Mouse (Mus musculus) CH12.LX (cell line): ENCODE measurements around the gene Rptor. TPM values are rescaled to one million over a fixed set of nuclear protein-coding genes. Genes with fewer than 3 reads are reported as not detected.

Source experiments
- DNase-seq: peaks from one replicate; pipeline ENCODE4 v3.0.0-alpha.2; 2013; ENCODE audit errors: extremely low read depth
- H3K27ac ChIP-seq: 2 replicates; pipeline ENCODE4 v1.5.1; 2012; ENCODE audit warnings: low read depth, mild to moderate bottlenecking, control low read depth, moderate library complexity; ENCODE audit not compliant: insufficient read depth
- H3K27me3 ChIP-seq: replicated peaks from 2 replicates; pipeline ENCODE3; 2012; ENCODE audit warnings: inconsistent platforms
- H3K36me3 ChIP-seq, 2 experiments: replicated peaks in 1 of 2; 2 replicates each; pipeline versions ENCODE3 to v1.6.1; 2012; ENCODE audit warnings: inconsistent platforms in 1 of 2, low read length in 1 of 2, mild to moderate bottlenecking in 1 of 2, mixed read lengths in 1 of 2, moderate library complexity in 1 of 2; ENCODE audit not compliant: control insufficient read depth in 1 of 2, insufficient read depth in 1 of 2
- H3K4me1 ChIP-seq, 2 experiments: 2 replicates each; pipeline ENCODE4 v1.6.1; 2012; ENCODE audit warnings: inconsistent platforms in 1 of 2, moderate library complexity in 1 of 2; ENCODE audit not compliant: insufficient read depth in 2 of 2, control insufficient read depth in 1 of 2
- H3K4me2 ChIP-seq: 2 replicates; pipeline ENCODE4 v1.6.1; 2012; ENCODE audit warnings: low read depth, mild to moderate bottlenecking, control low read depth; ENCODE audit not compliant: poor library complexity, insufficient read depth, severe bottlenecking
- H3K4me3 ChIP-seq, 3 experiments: fragments of 150-350 bp in 1 of 3; sonication (generic) in 1 of 3; replicated peaks in 1 of 3; 2 replicates each; pipeline versions ENCODE3 to v1.5.1; 2011 to 2012; ENCODE audit warnings: low read depth in 2 of 3, low read length in 2 of 3, mild to moderate bottlenecking in 2 of 3, moderate library complexity in 2 of 3, control low read depth in 1 of 3, improper control_type of control experiment in 1 of 3, inconsistent platforms in 1 of 3, mixed read lengths in 1 of 3; ENCODE audit not compliant: poor library complexity in 1 of 3
- H3K79me2 ChIP-seq: replicated peaks from 2 replicates; pipeline ENCODE4 v1.6.1; 2012; ENCODE audit warnings: mild to moderate bottlenecking, moderate library complexity; ENCODE audit not compliant: control insufficient read depth, poor library complexity, insufficient read depth, severe bottlenecking; ENCODE audit errors: extremely low read depth
- H3K9ac ChIP-seq: 2 replicates; pipeline ENCODE4 v1.6.1; 2012; ENCODE audit warnings: low read depth, mild to moderate bottlenecking, control low read depth, moderate library complexity; ENCODE audit not compliant: insufficient read depth
- H3K9me3 ChIP-seq: replicated peaks from 2 replicates; pipeline ENCODE3; 2012; ENCODE audit warnings: low read length, inconsistent platforms, mixed read lengths
- E2F4 ChIP-seq: IDR thresholded peaks from 2 replicates; pipeline ENCODE4 v1.6.1; 2011; ENCODE audit warnings: low read depth, low read length, improper control_type of control experiment; ENCODE audit not compliant: insufficient replicate concordance
- ELF1 ChIP-seq: IDR thresholded peaks from 2 replicates; pipeline ENCODE4 v1.6.1; 2014; ENCODE audit warnings: low read depth, mild to moderate bottlenecking, inconsistent platforms, low read length, improper control_type of control experiment
- HCFC1 ChIP-seq: IDR thresholded peaks from 2 replicates; pipeline ENCODE4 v1.6.1; 2012; ENCODE audit warnings: low read depth, mild to moderate bottlenecking, inconsistent platforms, low read length, improper control_type of control experiment
- JUND ChIP-seq: conservative IDR thresholded peaks from 2 replicates; pipeline ENCODE4 v1.6.1; 2011; ENCODE audit warnings: low read depth, low read length, improper control_type of control experiment
- MEF2A ChIP-seq: IDR thresholded peaks from 2 replicates; pipeline ENCODE4 v1.6.1; 2014; ENCODE audit warnings: low read depth, mild to moderate bottlenecking, inconsistent platforms, low read length, improper control_type of control experiment, borderline replicate concordance
- MYC ChIP-seq: IDR thresholded peaks from 2 replicates; pipeline ENCODE4 v1.6.1; 2011; ENCODE audit warnings: low read depth, mild to moderate bottlenecking, improper control_type of control experiment, low read length
- NELFE ChIP-seq: IDR thresholded peaks from 2 replicates; pipeline ENCODE4 v1.6.1; 2011; ENCODE audit warnings: low read depth, low read length, improper control_type of control experiment
- NRF1 ChIP-seq: IDR thresholded peaks from 2 replicates; pipeline ENCODE4 v1.6.1; 2014; ENCODE audit warnings: low read depth, mild to moderate bottlenecking, inconsistent platforms, low read length, improper control_type of control experiment, moderate library complexity
- SMC3 ChIP-seq: IDR thresholded peaks from 2 replicates; pipeline ENCODE4 v1.6.1; 2011; ENCODE audit warnings: low read depth, low read length, improper control_type of control experiment
- TCF12 ChIP-seq: IDR thresholded peaks from 2 replicates; pipeline ENCODE4 v1.6.1; 2014; ENCODE audit warnings: low read depth, mild to moderate bottlenecking, inconsistent platforms, low read length, improper control_type of control experiment
- UBTF ChIP-seq: IDR thresholded peaks from 2 replicates; pipeline ENCODE4 v1.6.1; 2012; ENCODE audit warnings: low read depth, mild to moderate bottlenecking, inconsistent platforms, low read length, improper control_type of control experiment, moderate library complexity
- ZMIZ1 ChIP-seq: IDR thresholded peaks from 2 replicates; pipeline ENCODE4 v1.6.1; 2012; ENCODE audit warnings: low read depth, mild to moderate bottlenecking, inconsistent platforms, low read length, improper control_type of control experiment
- dilution Hi-C: fragments of 300-500 bp; cut with MboI; formaldehyde crosslinking; loops from 2 replicates; pipeline ENCODE4 v1.14.3; 2020; ENCODE audit warnings: low sequenced_read_pairs; ENCODE audit not compliant: extremely low pct_unique_long_range_greater_than_20kb, extremely low pct_ligation_motif_present
- in situ Hi-C: fragments of 300-500 bp; cut with MboI; formaldehyde crosslinking; loops from 3 replicates; pipeline ENCODE4 v1.14.3; 2019; ENCODE audit warnings: low sequenced_read_pairs, low pct_ligation_motif_present, low pct_unique_long_range_greater_than_20kb, mixed read lengths
- polyA plus RNA-seq: library from polyadenylated mRNA; unstranded; fragments of >175 nt; gene quantifications from 2 replicates; pipeline ENCODE4 v1.2.1, GENCODE M21; 2012; ENCODE audit warnings: low read depth; ENCODE audit not compliant: insufficient read length
- total RNA-seq, 2 experiments: library from RNA; depleted of rRNA; stranded (reverse); fragments of 300-350 nt in 1 of 2; fragments of >200 nt in 1 of 2; gene quantifications; 2 replicates each; pipeline ENCODE4 v1.2.3; 2012 to 2014

Rptor gene
- total and polyA plus RNA-seq, 3 experiments = 10.3 to 33.1 (median 26.7) TPM

- dilution Hi-C loops = no loop called here
- TF ChIP-seq E2F4 = no peak
- no peak for TF ChIP-seq MEF2A
- no peak for TF ChIP-seq MYC
- Histone ChIP-seq H3K9me3 (peaks cover under 1% of the 10 kb centered on the region), H3K36me3 (no peaks in the 10 kb centered on the region), H3K4me2 (no peak overlapping the region), H3K79me2 (no peaks in the 10 kb centered on the region), H3K4me1 (peaks cover 0 to 3% of the 10 kb centered on the region in 2 experiments; a peak in 1 of 4 replicates), H3K27me3 (peaks cover 75% of the 10 kb centered on the region), H3K27ac (no peak overlapping the region), H3K9ac (no peak overlapping the region), H3K4me3 (no peak overlapping the region)
- in situ Hi-C loops = no loop called here
- no peak for DNase-seq
Measured at GRCm38 (mm10) chr11:119554706-119555105, 48.0 kb upstream of the Rptor start.

DNA sequence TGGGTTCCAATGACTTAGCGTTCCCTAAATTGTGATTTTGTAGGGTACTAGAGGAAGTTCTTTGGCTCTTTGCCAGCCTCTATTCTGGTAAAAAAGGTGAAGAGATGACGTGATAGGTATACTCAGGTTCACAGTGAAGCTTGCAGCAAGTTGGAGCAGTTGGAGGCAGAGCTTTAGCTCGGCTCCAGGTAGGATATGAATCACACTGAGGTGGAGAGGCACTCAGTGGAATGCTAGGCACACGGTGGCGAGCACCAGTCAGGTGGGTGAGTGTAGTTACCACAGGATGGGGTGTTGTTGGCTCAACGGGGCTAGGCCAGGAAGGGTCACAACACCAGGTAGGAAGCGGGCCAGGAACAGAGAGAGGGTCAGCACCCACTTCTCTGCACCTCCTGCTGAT is 47.5 kb upstream of the Rptor start:
- Histone ChIP-seq H3K27me3 (peaks cover 79% of the 10 kb centered on the region), H3K4me3 (no peak overlapping the region), H3K9me3 (no peaks in the 10 kb centered on the region), H3K4me1 (peaks cover 0 to 6% of the 10 kb centered on the region in 2 experiments; a peak in 1 of 4 replicates), H3K9ac (no peak overlapping the region), H3K27ac (no peak overlapping the region), H3K79me2 (no peaks in the 10 kb centered on the region), H3K4me2 (no peak overlapping the region), H3K36me3 (no peaks in the 10 kb centered on the region)
- DNase-seq = no peak
- dilution Hi-C loops (no loop called here), in situ Hi-C loops (no loop called here)
- TF ChIP-seq TCF12 = no peak
- TF ChIP-seq NELFE = no peak
- TF ChIP-seq ELF1 = no peak
- no peak for TF ChIP-seq SMC3
- TF ChIP-seq JUND = no peak
- TF ChIP-seq MEF2A = no peak
- TF ChIP-seq UBTF = no peak
- no peak for TF ChIP-seq NRF1
- no peak for TF ChIP-seq ZMIZ1
- TF ChIP-seq HCFC1 = no peak
- no peak for TF ChIP-seq MYC
